Mouse (Mus musculus) induced T-regulatory cell, adult 2 months (primary cell): Measurements from ENCODE around the gene Manf.

Experiments used
- DNase-seq: peaks from one replicate; pipeline ENCODE4 v3.0.0-alpha.2; 2012; ENCODE audit warnings: low read depth

Gene Manf

DNA sequence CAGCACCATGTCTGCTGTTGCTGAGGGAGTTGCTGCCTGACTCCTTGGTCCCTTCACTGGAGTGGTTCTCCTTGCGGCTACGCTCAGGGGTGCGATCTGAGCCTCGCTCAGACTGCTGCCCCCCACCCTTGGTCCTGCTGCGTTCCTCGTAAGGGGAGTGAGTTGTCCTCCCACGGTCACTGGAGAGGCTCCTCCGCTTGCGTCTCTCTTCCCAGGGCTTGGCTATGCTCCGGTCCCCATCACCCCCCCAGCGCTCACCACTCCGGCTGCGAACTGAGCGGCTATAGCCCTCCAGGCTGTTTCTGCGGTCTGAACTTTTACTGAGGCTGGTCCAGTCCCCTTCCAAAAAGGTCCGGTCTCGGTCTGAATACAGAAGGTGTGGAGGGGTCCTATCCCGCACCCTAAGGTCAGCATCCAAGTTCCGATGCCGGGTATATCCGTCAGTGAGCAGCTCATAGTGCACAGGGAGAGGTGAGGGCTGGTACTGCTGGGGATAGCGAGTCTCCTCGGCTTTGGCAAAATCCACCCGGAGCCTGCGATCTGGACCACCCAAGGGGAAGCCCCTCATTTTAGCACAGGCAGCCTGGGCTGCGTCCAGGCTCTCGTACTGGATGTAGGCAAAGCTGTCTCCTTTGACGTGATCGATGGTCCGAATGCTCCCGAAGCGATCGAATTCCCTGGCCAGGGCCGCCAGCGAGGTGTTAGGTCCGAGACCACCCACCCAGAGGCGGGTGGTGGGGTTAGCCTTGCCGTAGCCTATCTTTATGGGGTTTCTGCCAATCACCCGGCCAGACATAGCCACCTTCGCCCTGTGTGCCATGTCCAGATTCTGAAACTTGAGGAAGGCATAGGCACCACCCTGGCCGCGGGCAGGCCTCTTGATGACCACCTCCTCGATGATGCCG is 6.5 kb downstream of the Manf start:
- DNase-seq: no peak

- no peak for DNase-seq
Measured at GRCm38 (mm10) chr9:106884306-106884705, 7.5 kb downstream of the Manf start.

- DNase-seq: no peak
Measured at GRCm38 (mm10) chr9:106883085-106883484, 8.7 kb downstream of the Manf start.

- no peak for DNase-seq
Measured at GRCm38 (mm10) chr9:106882176-106882575, 9.6 kb downstream of the Manf start.

DNA sequence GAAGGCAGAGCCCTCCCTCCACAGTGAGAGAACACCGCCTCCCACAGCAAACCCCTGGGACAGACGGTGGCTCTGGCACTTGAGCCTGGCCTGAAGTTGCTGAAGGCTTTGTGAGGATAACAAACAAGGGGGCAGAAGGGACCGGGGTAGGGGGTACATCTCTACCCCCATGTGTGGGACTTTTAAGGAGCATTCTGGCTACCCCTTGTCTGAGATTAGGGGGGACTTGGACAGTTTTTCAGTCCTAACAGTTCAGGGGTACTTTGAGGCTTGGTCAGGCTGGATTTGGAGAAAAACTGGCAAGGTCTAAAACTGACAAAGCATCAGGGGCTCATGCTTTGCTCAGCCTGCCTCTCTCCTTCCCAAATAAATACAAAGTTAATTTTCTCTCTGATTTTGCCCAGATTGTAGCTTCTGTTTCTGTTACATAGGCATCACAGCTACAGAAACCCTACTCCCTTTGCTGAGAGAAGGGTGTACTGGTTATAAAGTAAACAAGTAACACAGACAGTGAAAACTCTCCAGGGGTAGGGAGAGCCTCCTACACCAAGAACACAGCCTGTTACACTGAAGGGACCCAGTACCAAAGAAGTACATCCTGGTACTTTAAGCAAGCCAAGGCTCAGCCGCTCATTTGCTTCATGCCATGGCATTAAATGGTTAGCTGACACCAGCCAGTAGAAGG is 10.6 kb downstream of the Manf start:
- DNase-seq: no peak

DNA sequence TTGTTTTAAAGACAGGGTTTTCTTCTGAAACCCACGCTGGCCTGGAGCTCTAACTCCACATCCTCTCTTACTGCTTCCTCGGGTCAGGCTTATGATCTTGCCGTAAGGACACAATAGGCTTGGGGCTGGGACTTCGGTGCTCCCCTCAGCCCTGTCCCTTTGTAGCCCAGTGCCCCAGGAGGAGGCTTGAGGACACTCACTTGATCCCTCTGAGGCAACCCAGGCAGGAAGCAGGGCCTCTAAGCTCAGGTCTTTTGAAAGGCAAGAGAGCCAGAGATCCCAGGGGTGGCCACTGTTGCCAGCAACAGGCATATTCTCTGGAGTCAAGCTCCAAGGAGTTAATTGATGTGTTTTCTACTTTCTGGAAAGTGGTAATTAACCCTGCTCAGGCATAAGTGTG is 12.3 kb downstream of the Manf start:
- no peak for DNase-seq

- no peak for DNase-seq
Measured at GRCm38 (mm10) chr9:106876666-106877065, 15.1 kb downstream of the Manf start.

- DNase-seq: no peak
Measured at GRCm38 (mm10) chr9:106874216-106874615, 17.6 kb downstream of the Manf start.

DNA sequence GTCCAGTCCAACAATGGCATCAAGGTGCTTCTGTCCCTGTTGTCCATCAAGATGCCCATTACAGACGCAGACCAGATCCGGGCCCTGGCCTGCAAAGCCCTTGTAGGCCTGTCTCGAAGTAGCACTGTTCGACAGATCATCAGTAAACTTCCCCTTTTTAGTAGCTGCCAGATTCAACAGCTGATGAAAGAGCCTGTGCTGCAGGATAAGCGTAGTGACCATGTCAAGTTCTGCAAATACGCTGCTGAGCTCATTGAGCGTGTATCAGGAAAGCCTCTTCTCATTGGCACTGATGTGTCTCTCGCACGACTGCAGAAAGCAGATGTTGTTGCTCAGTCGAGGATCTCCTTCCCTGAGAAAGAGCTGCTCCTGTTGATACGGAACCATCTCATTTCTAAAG is 33.7 kb downstream of the Manf start:
- no peak for DNase-seq

DNA sequence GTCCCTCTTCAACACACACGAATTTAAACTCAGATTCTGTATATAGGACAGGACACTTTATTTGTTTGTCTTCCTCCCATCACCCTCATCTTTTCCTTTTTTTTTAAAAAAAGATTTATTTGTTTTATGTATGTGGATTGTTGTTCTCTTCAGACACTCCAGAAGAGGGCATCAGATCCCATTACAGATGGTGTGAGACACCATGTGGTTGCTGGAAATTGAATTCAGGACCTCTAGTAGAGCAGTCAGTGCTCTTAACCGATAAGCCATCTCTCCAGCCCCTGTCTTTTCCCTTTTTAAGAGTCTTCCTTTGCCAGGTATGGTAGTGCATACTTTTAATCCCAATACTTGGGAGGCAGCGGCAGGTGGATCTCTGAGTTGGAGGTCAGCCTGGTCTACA is 35.1 kb downstream of the Manf start:
- no peak for DNase-seq

GRCm38 (mm10) chr9:106842800-106843199 is 49.0 kb downstream of the Manf start:
- no peak for DNase-seq

DNA sequence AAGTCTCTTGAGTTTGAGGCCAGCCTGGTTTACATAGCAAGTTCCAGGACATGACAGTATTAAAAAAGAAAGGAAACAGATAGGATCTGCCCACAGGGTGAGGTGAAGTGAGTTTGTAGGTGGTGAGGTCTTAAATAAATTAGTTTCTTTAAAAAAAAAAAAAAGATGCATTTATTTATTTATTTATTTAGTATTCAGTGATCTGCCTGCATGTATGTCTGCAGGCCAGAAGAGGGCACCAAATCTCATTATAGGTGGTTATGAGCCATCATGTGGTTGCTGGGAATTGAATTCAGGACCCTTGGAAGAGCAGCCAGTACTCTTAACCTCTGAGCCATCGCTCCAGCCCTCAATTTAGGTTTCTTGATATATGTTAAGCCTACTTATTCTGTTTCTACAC is 51.2 kb downstream of the Manf start:
- DNase-seq: peak; percentile 43

DNA sequence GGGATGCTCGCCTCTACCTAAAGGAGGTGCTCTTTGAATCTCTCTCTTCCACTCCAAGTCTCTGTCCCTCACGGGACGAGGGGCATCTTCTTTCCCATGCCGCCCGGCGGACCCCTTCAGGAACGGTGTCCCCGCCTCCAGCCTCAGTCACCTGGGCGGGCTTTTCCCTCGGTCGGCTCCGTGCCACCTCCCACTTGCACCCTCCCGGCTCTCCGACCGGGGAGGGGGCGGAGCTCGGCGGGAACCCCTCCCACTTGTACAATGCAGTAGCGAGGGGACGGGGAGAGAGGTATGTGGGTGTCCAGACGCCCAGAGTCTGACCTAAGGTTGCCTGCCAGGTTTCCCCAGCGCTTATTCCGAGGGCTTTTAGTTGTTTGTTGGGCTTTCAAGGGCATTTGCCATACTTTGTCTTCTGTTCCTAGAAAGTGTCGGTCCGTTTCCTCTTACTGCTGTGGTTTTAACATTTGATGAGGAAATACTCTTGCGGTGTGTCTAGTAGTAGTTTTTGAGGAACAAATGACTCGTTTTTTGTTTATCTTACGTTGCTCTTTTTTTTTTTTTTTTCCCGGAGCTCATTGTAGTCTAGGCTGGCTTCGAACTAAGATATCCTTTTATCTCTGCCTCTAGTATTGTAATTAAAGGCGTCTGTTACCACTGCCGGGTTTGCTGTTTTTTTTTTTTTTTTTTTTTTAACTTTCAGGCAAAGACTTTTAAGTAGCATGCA is 69.2 kb downstream of the Manf start:
- peak; percentile 96 for DNase-seq

- DNase-seq: peak; percentile 99
Measured at GRCm38 (mm10) chr9:106821618-106822380, 70.0 kb downstream of the Manf start, which contains the start of gene Dcaf1. Gene Dcaf1, plus strand, starts transcription at chr9:106821874.

DNA sequence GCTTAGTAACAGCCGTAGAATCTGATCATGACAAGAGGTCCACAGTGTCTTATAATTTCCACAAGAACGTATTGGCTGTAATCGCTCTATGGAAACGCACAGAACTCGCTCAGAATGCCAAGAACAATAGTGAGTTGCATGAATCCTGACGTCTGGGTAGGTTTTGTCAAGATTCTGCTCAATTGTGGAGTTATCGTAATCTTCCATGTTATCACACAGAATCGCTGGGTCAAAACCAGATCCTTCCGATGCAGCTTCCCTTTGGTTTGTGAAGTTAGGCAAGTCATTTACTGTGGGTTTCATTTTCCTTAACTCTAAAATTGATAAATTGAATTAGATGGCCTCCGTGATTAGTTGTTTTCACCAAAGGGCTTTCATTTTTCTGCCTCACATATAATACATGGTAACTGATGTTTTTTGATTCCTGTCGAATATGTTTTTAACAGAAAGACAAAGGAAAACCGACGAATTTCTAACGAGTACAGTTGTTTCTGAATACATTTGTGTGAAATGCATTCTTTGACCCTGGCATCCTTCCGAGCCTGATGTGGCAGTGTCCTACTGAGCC is 70.6 kb downstream of the Manf start:
- DNase-seq: no peak

DNA sequence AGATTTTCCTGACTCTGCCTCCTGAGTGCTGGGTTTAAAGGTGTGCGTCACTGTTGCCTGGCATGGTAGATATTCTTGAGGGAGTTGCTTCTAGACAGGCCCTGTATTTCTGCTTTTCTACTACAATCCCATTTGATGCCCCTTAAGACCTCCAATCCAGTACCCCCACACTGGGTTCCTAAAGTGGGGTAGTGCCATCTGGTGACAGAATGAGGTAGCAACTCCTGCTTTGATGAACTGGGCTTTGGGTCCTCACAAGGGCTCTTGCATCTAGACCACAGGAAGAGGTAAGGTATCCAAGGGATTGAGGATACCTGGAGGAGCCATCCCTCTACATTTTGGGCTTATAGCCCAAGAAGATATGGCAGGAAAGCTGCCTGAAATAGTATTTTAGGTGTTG is 72.6 kb downstream of the Manf start:
- DNase-seq: peak; percentile 52

GRCm38 (mm10) chr9:106818191-106818590 is 73.6 kb downstream of the Manf start:
- DNase-seq: no peak

- no peak for DNase-seq
Measured at GRCm38 (mm10) chr9:106806503-106806902, 85.3 kb downstream of the Manf start.

GRCm38 (mm10) chr9:106790831-106791230 is 100.9 kb downstream of the Manf start:
- no peak for DNase-seq

DNA sequence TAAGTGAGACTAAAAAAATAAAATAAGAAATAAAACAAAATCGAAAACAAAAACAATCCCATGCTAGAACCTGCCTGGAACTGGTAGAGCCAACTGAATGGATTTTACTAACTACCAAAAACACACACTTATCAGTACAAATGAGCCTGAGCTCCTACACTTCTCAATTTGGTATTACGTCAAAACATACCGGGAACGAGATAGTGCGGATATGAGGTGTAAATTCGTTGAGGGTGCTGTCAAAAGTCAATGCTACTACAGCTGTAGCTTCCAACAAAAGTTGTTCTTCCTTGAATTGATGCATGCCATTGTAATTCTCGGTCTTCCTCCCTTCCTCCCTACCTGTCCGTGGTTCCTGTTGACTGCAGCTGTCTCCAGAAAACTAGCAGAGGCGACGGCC is 102.4 kb downstream of the Manf start:
- DNase-seq: no peak

- peak; percentile 88 for DNase-seq
Measured at GRCm38 (mm10) chr9:106788812-106789321, 102.9 kb downstream of the Manf start, which contains the start of gene Rad54l2. Gene Rad54l2, minus strand, starts transcription at chr9:106789194.
